Mouse (Mus musculus) C2C12 (cell line): ENCODE data around the gene Gucy2c. TPM values are rescaled to one million over a fixed set of nuclear protein-coding genes. Genes with fewer than 3 reads are reported as not detected.

Source experiments
- H3K27me3 ChIP-seq: one replicate; pipeline ENCODE4 v1.6.1; 2011; ENCODE audit not compliant: control insufficient read depth, insufficient read depth, insufficient read length
- H3K36me3 ChIP-seq: one replicate; pipeline ENCODE4 v1.6.1; 2011; ENCODE audit not compliant: control insufficient read depth, insufficient read depth
- H3K4me3 ChIP-seq: one replicate; pipeline ENCODE4 v1.5.1; 2011; ENCODE audit warnings: mild to moderate bottlenecking, control low read depth; ENCODE audit not compliant: poor library complexity, insufficient read depth, severe bottlenecking
- H3K79me2 ChIP-seq: one replicate; pipeline ENCODE4 v1.6.1; 2011; ENCODE audit not compliant: control insufficient read depth, insufficient read depth
- H3K79me3 ChIP-seq: one replicate; pipeline ENCODE4 v1.6.1; 2011; ENCODE audit warnings: low read depth, control low read depth
- H3ac ChIP-seq: one replicate; pipeline ENCODE3; 2011; ENCODE audit warnings: low read depth; ENCODE audit not compliant: control insufficient read depth, insufficient read length
- CEBPB ChIP-seq: IDR thresholded peaks from one replicate; pipeline ENCODE4 v1.6.1; 2011; ENCODE audit warnings: low read depth, mild to moderate bottlenecking, control low read depth, moderate library complexity
- CTCF ChIP-seq: IDR thresholded peaks from one replicate; pipeline ENCODE4 v1.5.1; 2011; ENCODE audit not compliant: control insufficient read depth, insufficient read depth, insufficient read length
- FOSL1 ChIP-seq: IDR thresholded peaks from one replicate; pipeline ENCODE4 v1.8.0; 2011; ENCODE audit warnings: mild to moderate bottlenecking, low read length; ENCODE audit not compliant: poor library complexity, insufficient read depth, severe bottlenecking
- MAX ChIP-seq: IDR thresholded peaks from one replicate; pipeline ENCODE4 v1.6.1; 2011; ENCODE audit warnings: mild to moderate bottlenecking, control low read depth
- MYOD1 ChIP-seq: IDR thresholded peaks from one replicate; pipeline ENCODE4 v1.6.1; 2011; ENCODE audit warnings: low read depth; ENCODE audit not compliant: control insufficient read depth, insufficient read length
- MYOG ChIP-seq: IDR thresholded peaks from one replicate; pipeline ENCODE4 v1.6.1; 2011; ENCODE audit not compliant: control insufficient read depth, insufficient read length; ENCODE audit errors: extremely low read depth
- USF1 ChIP-seq: IDR thresholded peaks from one replicate; pipeline ENCODE4 v1.6.1; 2011; ENCODE audit warnings: low read depth, mild to moderate bottlenecking, control low read depth, moderate library complexity
- polyA plus RNA-seq: library from polyadenylated mRNA; unstranded; fragments of >200 nt; fragmentation: generic; extraction: Trizol; gene quantifications from one replicate; pipeline ENCODE4 v1.2.1, GENCODE M21; 2012; ENCODE audit warnings: missing spikeins

The Gucy2c gene
- polyA plus RNA-seq, 1 experiment = 0.01 TPM

DNA sequence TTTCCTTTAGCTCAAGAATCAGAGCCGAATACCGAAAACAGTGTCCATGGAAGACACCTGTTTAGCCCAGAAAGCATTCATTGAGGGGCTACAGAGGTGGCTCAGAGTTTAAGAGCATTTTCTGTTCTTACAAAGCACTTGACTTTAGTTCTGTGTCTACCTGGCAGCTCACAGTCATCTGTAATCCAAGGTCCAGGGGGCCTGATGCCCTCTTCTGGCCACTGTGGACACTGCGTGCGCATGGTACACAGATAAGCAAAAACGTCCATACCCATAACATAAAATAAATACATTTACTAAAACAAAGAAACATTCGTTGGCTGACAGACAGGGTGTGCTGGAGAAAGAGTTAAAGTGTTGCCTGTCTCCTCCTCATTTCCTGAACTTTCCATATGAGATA, 59.6 kb downstream of the Gucy2c start:
- no peaks in the 10 kb centered on the region for H3K36me3 ChIP-seq
- H3K27me3 ChIP-seq = no peaks in the 10 kb centered on the region
- TF ChIP-seq CTCF (no peak), FOSL1 (no peak), CEBPB (no peak), MAX (no peak), MYOD1 (no peak), MYOG (no peak), USF1 (no peak)
- H3ac ChIP-seq = no peak overlapping the region
- no peak overlapping the region for H3K4me3 ChIP-seq
- H3K79me2 ChIP-seq = no peaks in the 10 kb centered on the region
- H3K79me3 ChIP-seq = no peaks in the 10 kb centered on the region

DNA sequence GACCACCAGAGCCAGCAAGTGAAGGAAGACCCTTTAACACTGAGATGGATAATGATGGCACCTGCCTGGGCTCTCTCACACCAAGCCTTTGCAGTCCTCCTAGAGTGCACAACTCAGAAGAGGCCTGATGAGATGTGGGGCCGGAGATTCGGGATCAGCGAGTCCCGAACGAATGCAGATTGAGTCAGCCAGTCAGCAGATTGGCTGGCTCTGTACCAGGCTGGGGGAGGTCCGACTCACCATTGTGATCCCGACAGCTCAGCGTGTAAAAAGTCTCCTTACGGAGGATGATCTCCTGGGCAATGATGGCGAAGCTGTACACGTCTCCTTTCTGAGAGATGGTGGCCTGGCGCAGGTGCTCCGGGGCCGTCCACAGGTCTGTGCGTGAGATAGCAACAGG, 61.1 kb downstream of the Gucy2c start:
- no peak for TF ChIP-seq MAX
- TF ChIP-seq CEBPB = no peak
- TF ChIP-seq MYOD1 = no peak
- TF ChIP-seq MYOG = no peak
- no peak for TF ChIP-seq USF1
- no peak for TF ChIP-seq CTCF
- no peak for TF ChIP-seq FOSL1
- no peak overlapping the region for H3ac ChIP-seq
- H3K79me2 ChIP-seq = no peaks in the 10 kb centered on the region
- no peaks in the 10 kb centered on the region for H3K27me3 ChIP-seq
- H3K79me3 ChIP-seq = no peaks in the 10 kb centered on the region
- H3K4me3 ChIP-seq = no peak overlapping the region
- no peaks in the 10 kb centered on the region for H3K36me3 ChIP-seq

DNA sequence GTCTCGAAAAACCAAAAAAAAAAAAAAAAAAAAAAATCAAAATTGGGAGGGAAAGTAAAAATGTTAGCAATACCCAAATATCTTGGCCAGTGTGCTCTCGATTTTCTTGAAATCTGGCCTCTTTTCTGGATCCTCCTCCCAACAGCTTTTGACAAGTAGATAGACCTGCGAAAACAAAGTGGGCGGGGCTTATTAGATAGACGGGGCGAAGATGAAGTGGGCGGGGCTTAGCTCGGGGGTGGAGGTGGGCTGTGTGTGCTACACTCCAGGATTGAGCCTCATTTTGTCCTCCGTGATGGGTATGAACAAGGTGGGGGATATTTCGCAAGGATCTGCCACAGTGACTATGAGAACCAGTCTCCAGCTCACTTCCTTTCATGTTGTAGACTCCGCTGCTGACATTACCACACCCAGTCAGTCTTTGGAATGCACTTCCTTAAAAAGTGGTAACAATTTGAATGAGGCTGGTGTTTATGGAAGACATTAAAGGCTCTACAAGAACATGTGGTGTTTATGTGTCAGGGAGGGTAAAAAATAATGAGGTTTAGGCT, 65.6 kb downstream of the Gucy2c start:
- H3K36me3 ChIP-seq = no peaks in the 10 kb centered on the region
- no peaks in the 10 kb centered on the region for H3K79me2 ChIP-seq
- H3K27me3 ChIP-seq = no peaks in the 10 kb centered on the region
- no peak overlapping the region for H3ac ChIP-seq
- no peaks in the 10 kb centered on the region for H3K79me3 ChIP-seq
- no peak overlapping the region for H3K4me3 ChIP-seq
- TF ChIP-seq MAX = no peak
- TF ChIP-seq CEBPB = no peak
- no peak for TF ChIP-seq MYOG
- no peak for TF ChIP-seq CTCF
- no peak for TF ChIP-seq MYOD1
- no peak for TF ChIP-seq USF1
- TF ChIP-seq FOSL1 = no peak

DNA sequence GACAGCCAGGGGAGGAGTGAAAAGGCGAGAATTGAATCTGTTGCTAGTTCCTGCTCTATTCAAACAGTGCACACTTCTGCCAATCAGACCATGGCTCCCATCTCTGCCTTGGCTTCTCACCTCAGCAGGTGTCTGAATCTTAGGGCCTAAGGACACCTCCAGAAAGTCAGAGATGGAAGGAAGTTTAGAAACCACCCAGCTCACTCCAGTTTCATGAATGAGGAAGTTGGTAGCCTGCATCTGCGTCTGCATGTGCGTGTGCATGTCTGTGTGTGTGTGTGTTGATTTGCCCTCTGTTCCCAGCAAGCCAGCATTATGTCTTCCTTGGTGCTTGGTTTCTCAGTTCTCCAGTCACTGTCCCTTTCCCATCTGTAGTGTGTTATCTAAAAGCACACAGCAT, 67.5 kb downstream of the Gucy2c start:
- Histone ChIP-seq H3K27me3 (no peaks in the 10 kb centered on the region), H3K79me3 (no peaks in the 10 kb centered on the region)
- TF ChIP-seq MYOG (no peak), USF1 (no peak), CTCF (no peak), MYOD1 (no peak), CEBPB (no peak), MAX (no peak)

DNA sequence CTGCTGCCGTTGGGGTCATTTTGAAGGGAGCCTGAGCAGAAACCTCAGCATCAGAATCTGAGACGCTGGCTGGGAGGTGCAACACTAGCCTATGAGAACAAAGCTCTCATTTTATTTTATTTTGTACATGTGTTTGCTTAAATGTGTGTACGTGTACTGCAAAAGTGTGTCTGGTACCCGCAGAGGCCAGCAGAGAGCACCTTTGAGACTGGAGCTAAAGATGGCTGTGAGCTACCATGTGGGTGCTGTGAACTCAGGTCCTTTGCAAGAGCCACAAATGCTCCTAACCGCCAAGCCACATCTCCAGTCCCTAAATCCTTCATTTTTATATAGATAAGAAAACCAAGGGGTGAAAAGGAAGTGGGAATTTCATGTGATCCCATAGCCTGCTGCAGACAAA, 71.2 kb downstream of the Gucy2c start:
- Histone ChIP-seq H3K36me3 (no peaks in the 10 kb centered on the region), H3ac (no peak overlapping the region)

More for the DNA sequence above, 67.5 kb downstream of the Gucy2c start:
- Histone ChIP-seq H3K79me2 (no peaks in the 10 kb centered on the region), H3ac (no peak overlapping the region), H3K36me3 (no peaks in the 10 kb centered on the region), H3K4me3 (no peak overlapping the region)

DNA sequence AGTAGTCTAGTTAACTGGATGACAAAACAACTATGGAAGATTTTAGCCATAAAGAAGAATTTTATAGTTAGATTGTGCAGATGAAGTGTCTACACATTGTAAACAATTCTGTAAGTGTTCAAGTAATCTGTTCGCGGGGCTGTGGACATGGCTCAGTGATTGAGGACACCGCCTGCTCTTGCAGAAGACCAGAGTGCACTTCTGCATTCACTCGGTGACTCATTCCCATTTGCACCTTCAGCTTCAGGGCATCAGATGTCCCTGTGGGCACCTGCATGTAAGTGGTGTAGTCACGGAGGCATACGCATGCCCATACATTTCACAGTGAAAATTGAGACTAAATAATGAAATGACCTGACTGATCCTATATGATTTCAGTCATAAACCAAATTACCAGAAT, 73.0 kb downstream of the Gucy2c start:
- Histone ChIP-seq H3K36me3 (no peaks in the 10 kb centered on the region), H3K27me3 (no peaks in the 10 kb centered on the region), H3K4me3 (no peak overlapping the region), H3K79me3 (no peaks in the 10 kb centered on the region), H3ac (no peak overlapping the region), H3K79me2 (no peaks in the 10 kb centered on the region)
- no peak for TF ChIP-seq CEBPB
- TF ChIP-seq USF1 = no peak
- TF ChIP-seq CTCF = no peak
- TF ChIP-seq FOSL1 = no peak
- no peak for TF ChIP-seq MYOD1
- no peak for TF ChIP-seq MYOG
- TF ChIP-seq MAX = no peak

More for the DNA sequence above, 71.2 kb downstream of the Gucy2c start:
- Histone ChIP-seq H3K79me2 (no peaks in the 10 kb centered on the region), H3K4me3 (no peak overlapping the region), H3K27me3 (no peaks in the 10 kb centered on the region), H3K79me3 (no peaks in the 10 kb centered on the region)
- no peak for TF ChIP-seq MYOD1
- TF ChIP-seq MAX = no peak
- no peak for TF ChIP-seq CTCF
